Mouse (Mus musculus) midbrain, postnatal 0 days (tissue): Measurements from ENCODE around the gene Rbfox1. TPM values are rescaled to one million over a fixed set of nuclear protein-coding genes. Genes with fewer than 3 reads are reported as not detected.
A peak's percentile ranks its signal among the peaks of the same experiment; 100 is the strongest.

ENCODE experiments used
- ATAC-seq: fragments of 200-750 bp; cut with Nextera tagmentation; 2 replicates; pipeline ENCODE4 v1.8.0; 2017; ENCODE audit warnings: moderate number of reproducible peaks, mild to moderate bottlenecking, moderate TSS enrichment, moderate library complexity; ENCODE audit not compliant: low FRiP score
- DNase-seq: peaks from one replicate; pipeline ENCODE4 v3.0.0-alpha.2; 2015; ENCODE audit warnings: low spot score
- H3K27ac ChIP-seq: fragments of 300-500 bp; sonication (generic); 2 replicates; pipeline ENCODE4 v1.5.1; 2014; ENCODE audit warnings: low read depth, mild to moderate bottlenecking, low read length, mixed read lengths
- H3K27me3 ChIP-seq: fragments of 300-500 bp; sonication (generic); 2 replicates; pipeline ENCODE4 v1.6.1; 2014; ENCODE audit warnings: low read length, control low read depth, mixed read lengths; ENCODE audit not compliant: insufficient read depth
- H3K36me3 ChIP-seq: fragments of 300-500 bp; sonication (generic); 2 replicates; pipeline ENCODE4 v1.6.1; 2014; ENCODE audit warnings: low read length, control low read depth, mixed read lengths; ENCODE audit not compliant: insufficient read depth
- H3K4me1 ChIP-seq: fragments of 300-500 bp; sonication (generic); 2 replicates; pipeline ENCODE4 v1.6.1; 2014; ENCODE audit warnings: mild to moderate bottlenecking, control low read depth, antibody characterized with exemption, low read length, mixed read lengths; ENCODE audit not compliant: insufficient read depth
- H3K4me2 ChIP-seq: fragments of 300-500 bp; sonication (generic); 2 replicates; pipeline ENCODE4 v1.6.1; 2014; ENCODE audit warnings: low read depth, mild to moderate bottlenecking, low read length, mixed read lengths; ENCODE audit not compliant: poor library complexity, severe bottlenecking
- H3K4me3 ChIP-seq: fragments of 300-500 bp; sonication (generic); 2 replicates; pipeline ENCODE4 v1.5.1; 2014; ENCODE audit warnings: low read depth, mild to moderate bottlenecking, low read length, moderate library complexity
- H3K9ac ChIP-seq: fragments of 300-500 bp; sonication (generic); replicated peaks from 2 replicates; pipeline ENCODE4 v1.6.1; 2014; ENCODE audit warnings: mild to moderate bottlenecking, low read length, moderate library complexity, mixed read lengths; ENCODE audit not compliant: poor library complexity, severe bottlenecking
- H3K9me3 ChIP-seq: fragments of 300-500 bp; sonication (generic); 2 replicates; pipeline ENCODE4 v1.6.1; 2016; ENCODE audit warnings: low read length, control low read depth
- CTCF ChIP-seq: IDR thresholded peaks from 2 replicates; pipeline ENCODE4 v1.5.1; 2016; ENCODE audit warnings: antibody characterized with exemption, mild to moderate bottlenecking
- WGBS: fragments of 180-500 bp; shearing (Covaris S2); extraction: QIAGEN DNeasy Blood & Tissue Kit; methylation state at CpG from one replicate; pipeline ENCODE4 v1.1.7; 2014; 5-methylcytosine and 5-hydroxymethylcytosine counted together
- polyA plus RNA-seq: library from polyadenylated mRNA; unstranded; fragments of >200 nt; fragmentation: Nextera tagmentation; extraction: Ambion mirVana; gene quantifications from 2 replicates; pipeline ENCODE4 v1.2.1, GENCODE M21; 2015
- total RNA-seq: library from RNA; depleted of rRNA; stranded (reverse); fragments of >200 nt; gene quantifications from 2 replicates; pipeline ENCODE4 v1.2.3, GENCODE M21; 2014

Gene Rbfox1
- total and polyA plus RNA-seq, 2 experiments from 2014 or later, result 142 to 242 TPM

GRCm38 (mm10) chr16:7200239-7200638 lies 1315.1 kb downstream of the Rbfox1 start:
- H3K9ac ChIP-seq, result no peak overlapping the region
- TF ChIP-seq CTCF, result no peak
- H3K4me3 ChIP-seq, result no peak overlapping the region
- H3K36me3 ChIP-seq, result no peaks in the 10 kb centered on the region
- H3K27me3 ChIP-seq, result no peaks in the 10 kb centered on the region
- no peak for DNase-seq
- no peaks in the 10 kb centered on the region for H3K4me1 ChIP-seq
- no peak for ATAC-seq
- H3K27ac ChIP-seq, result no peak overlapping the region
- H3K4me2 ChIP-seq, result no peak overlapping the region
- WGBS, result 92% methylated on average over 3 of the region's 3 CpGs
- no peaks in the 10 kb centered on the region for H3K9me3 ChIP-seq

- ATAC-seq (no peak), DNase-seq (no peak)
- Histone ChIP-seq H3K9ac (no peak overlapping the region), H3K27ac (peak overlapping the region; percentile 21; the same call in 1 of the 2 replicates), H3K27me3 (no peaks in the 10 kb centered on the region), H3K9me3 (no peaks in the 10 kb centered on the region), H3K36me3 (no peaks in the 10 kb centered on the region), H3K4me2 (no peak overlapping the region), H3K4me3 (no peak overlapping the region), H3K4me1 (0 out of 2 replicates have a peak, but pooled peaks cover 3% of the 10 kb centered on the region)
- WGBS, result 44% methylated on average over 4 of the region's 4 CpGs
- no peak for TF ChIP-seq CTCF
Measured at GRCm38 (mm10) chr16:7201816-7202215, 1316.7 kb downstream of the Rbfox1 start.

GRCm38 (mm10) chr16:7206116-7206900 lies 1321.2 kb downstream of the Rbfox1 start:
- Histone ChIP-seq H3K4me1 (0 out of 2 replicates have a peak, but pooled peaks cover 3% of the 10 kb centered on the region), H3K9ac (no peak overlapping the region), H3K4me2 (no peak overlapping the region), H3K4me3 (no peak overlapping the region), H3K27me3 (no peaks in the 10 kb centered on the region), H3K36me3 (no peaks in the 10 kb centered on the region), H3K27ac (no peak overlapping the region), H3K9me3 (no peaks in the 10 kb centered on the region)
- DNase-seq, result no peak
- TF ChIP-seq CTCF, result no peak
- 79% methylated on average over 2 of the region's 2 CpGs for WGBS
- no peak for ATAC-seq

GRCm38 (mm10) chr16:7207599-7207998 lies 1322.4 kb downstream of the Rbfox1 start:
- 70% methylated on average over 2 of the region's 2 CpGs for WGBS
- TF ChIP-seq CTCF, result no peak

GRCm38 (mm10) chr16:7212756-7213155 lies 1327.6 kb downstream of the Rbfox1 start:
- WGBS, result 85% methylated on average over 4 of the region's 4 CpGs
- H3K27me3 ChIP-seq, result no peaks in the 10 kb centered on the region
- no peak overlapping the region for H3K4me3 ChIP-seq
- no peaks in the 10 kb centered on the region for H3K9me3 ChIP-seq
- ATAC-seq (no peak), DNase-seq (no peak)
- H3K4me1 ChIP-seq, result no peaks in the 10 kb centered on the region
- H3K9ac ChIP-seq, result no peak overlapping the region
- no peak for TF ChIP-seq CTCF
- no peak overlapping the region for H3K27ac ChIP-seq
- no peaks in the 10 kb centered on the region for H3K36me3 ChIP-seq
- no peak overlapping the region for H3K4me2 ChIP-seq

More at GRCm38 (mm10) chr16:7207599-7207998, 1322.4 kb downstream of the Rbfox1 start:
- Histone ChIP-seq H3K36me3 (no peaks in the 10 kb centered on the region), H3K27me3 (no peaks in the 10 kb centered on the region), H3K4me1 (0 out of 2 replicates have a peak, but pooled peaks cover 3% of the 10 kb centered on the region), H3K9me3 (no peaks in the 10 kb centered on the region), H3K4me2 (no peak overlapping the region), H3K4me3 (no peak overlapping the region), H3K27ac (no peak overlapping the region), H3K9ac (no peak overlapping the region)
- DNase-seq, result no peak
- no peak for ATAC-seq

- Histone ChIP-seq H3K27ac (no peak overlapping the region), H3K4me1 (peaks cover 2% of the 10 kb centered on the region; the same call in 1 of the 2 replicates), H3K9me3 (no peaks in the 10 kb centered on the region), H3K36me3 (0 out of 2 replicates have a peak, but pooled peaks cover 3% of the 10 kb centered on the region), H3K4me2 (no peak overlapping the region), H3K9ac (no peak overlapping the region), H3K4me3 (no peak overlapping the region), H3K27me3 (no peaks in the 10 kb centered on the region)
- TF ChIP-seq CTCF, result no peak
- no peak for ATAC-seq
- no peak for DNase-seq
- 83% methylated on average over 2 of the region's 2 CpGs for WGBS
Measured at GRCm38 (mm10) chr16:7223265-7223664, 1338.1 kb downstream of the Rbfox1 start.
